In genomic region chr12:84202561-84202960, GRCm38 (mm10) we compare ENCODE assay signal across 12 mouse cellular contexts. TPM values are rescaled to one million over a fixed set of nuclear protein-coding genes. Genes with fewer than 3 reads are reported as not detected.
A peak's percentile ranks its signal among the peaks of the same experiment; 100 is the strongest.
DNase-seq lines count a peak whose midpoint lies in the region; ATAC-seq and TF ChIP-seq lines count a peak whose summit lies in the region.
"Had no signal": no experiment of that assay in that cellular context is flagged by ENCODE, and none has a peak within 500 bp of the region (broad histone marks: within the 10 kb centered on the region; RNA-seq: fewer than 3 reads in every experiment).

No protein-coding gene starts in this region.

- TF ChIP-seq POLR2A in small intestine, adult 2 months (IDR thresholded peaks at IDR 0.05; ENCODE audit: low read depth, low read length): no peak

- no peak overlapping the region for H3K9ac ChIP-seq in limb, embryonic 15.5 days
- no peak overlapping the region for H3K9ac ChIP-seq in intestine, postnatal 0 days (ENCODE audit: low read depth, low read length)
- H3K9ac ChIP-seq: embryonic facial prominence, embryonic 13.5 days; neural tube, embryonic 12.5 days had no signal

- no peaks in the 10 kb centered on the region for H3K9me3 ChIP-seq in limb, embryonic 15.5 days
- no peaks in the 10 kb centered on the region for H3K9me3 ChIP-seq in limb, embryonic 10.5 days (replicated peaks)
- no peaks in the 10 kb centered on the region for H3K9me3 ChIP-seq in G1E (replicated peaks)
- no peaks in the 10 kb centered on the region for H3K9me3 ChIP-seq in intestine, postnatal 0 days (ENCODE audit: control insufficient read depth)
- H3K9me3 ChIP-seq: embryonic facial prominence, embryonic 13.5 days; neural tube, embryonic 12.5 days had no signal

- 0 out of 2 replicates have a peak overlapping the region, but pooled peaks have one; percentile 1 for H3K27ac ChIP-seq in limb, embryonic 15.5 days
- no peak overlapping the region for H3K27ac ChIP-seq in limb, embryonic 10.5 days
- peak overlapping the region; percentile 67; the same call in 1 of the 2 replicates for H3K27ac ChIP-seq in intestine, postnatal 0 days (ENCODE audit: low read depth, low read length)
- H3K27ac ChIP-seq in small intestine, adult 2 months (ENCODE audit: insufficient read depth, low read depth, low read length): peak overlapping the region; percentile 46
- H3K27ac ChIP-seq: embryonic facial prominence, embryonic 13.5 days; neural tube, embryonic 12.5 days had no signal

- ATAC-seq in limb, embryonic 15.5 days (ENCODE audit: insufficient number of reproducible peaks, low FRiP score, low TSS enrichment, low read depth): no peak
- ATAC-seq in G1E (ENCODE audit: extremely low read depth, insufficient number of reproducible peaks, low FRiP score, poor library complexity, severe bottlenecking): no peak
- ATAC-seq in intestine, postnatal 0 days: no peak

- intact Hi-C loops in gastrocnemius, postnatal 14 days (cut with DNase I; ENCODE audit: low total_unique reads): no loop called here

- no peak overlapping the region for H3K4me2 ChIP-seq in limb, embryonic 15.5 days
- H3K4me2 ChIP-seq in intestine, postnatal 0 days (replicated peaks; ENCODE audit: low read depth): no peak overlapping the region
- H3K4me2 ChIP-seq: embryonic facial prominence, embryonic 13.5 days; neural tube, embryonic 12.5 days had no signal

- peaks cover 62% of the 10 kb centered on the region for H3K4me1 ChIP-seq in limb, embryonic 15.5 days
- H3K4me1 ChIP-seq in limb, embryonic 10.5 days: peaks cover 40% of the 10 kb centered on the region
- H3K4me1 ChIP-seq in G1E (ENCODE audit: insufficient read depth, low read depth, low read length): peaks cover 87% of the 10 kb centered on the region
- peaks cover 6% of the 10 kb centered on the region for H3K4me1 ChIP-seq in intestine, postnatal 0 days (replicated peaks; ENCODE audit: control insufficient read depth, insufficient read depth, low read length)
- H3K4me1 ChIP-seq in small intestine, adult 2 months (ENCODE audit: control insufficient read depth, insufficient read depth, insufficient read length, low read length): peaks cover 41% of the 10 kb centered on the region

- DNase-seq in limb, embryonic 10.5 days (ENCODE audit: low spot score): no peak
- DNase-seq in G1E (ENCODE audit: low spot score): no peak
- no peak for DNase-seq in left cerebral cortex, adult 11 months (ENCODE audit: low spot score)
- DNase-seq in kidney, postnatal 4 days: no peak
- DNase-seq in gastrocnemius, postnatal 14 days: no peak
- DNase-seq: heart, postnatal 4 days; right cerebral cortex, postnatal 25 days had no signal

- 71% methylated on average over 10 of the region's 10 CpGs for WGBS in limb, embryonic 15.5 days
- 83% methylated on average over 10 of the region's 10 CpGs for WGBS in limb, embryonic 10.5 days
- 78% methylated on average over 10 of the region's 10 CpGs for WGBS in intestine, postnatal 0 days
- WGBS in small intestine, adult 2 months: 71% methylated on average over 10 of the region's 10 CpGs

- no peak for TF ChIP-seq CTCF in G1E (IDR thresholded peaks at IDR 0.05; ENCODE audit: low read depth, low read length)
- TF ChIP-seq CTCF in intestine, postnatal 0 days (IDR thresholded peaks at IDR 0.05; ENCODE audit: low read depth): no peak
- no peak for TF ChIP-seq CTCF in small intestine, adult 2 months (IDR thresholded peaks at IDR 0.05; ENCODE audit: extremely low read depth, insufficient read length, insufficient replicate concordance, low read depth, low read length)

- H3K27me3 ChIP-seq in limb, embryonic 15.5 days: no peaks in the 10 kb centered on the region
- no peaks in the 10 kb centered on the region for H3K27me3 ChIP-seq in limb, embryonic 10.5 days (ENCODE audit: low read depth, poor library complexity, severe bottlenecking)
- no peaks in the 10 kb centered on the region for H3K27me3 ChIP-seq in G1E (ENCODE audit: insufficient read depth, low read length)
- no peaks in the 10 kb centered on the region for H3K27me3 ChIP-seq in intestine, postnatal 0 days (replicated peaks; ENCODE audit: control insufficient read depth, insufficient read depth, low read length)
- no peaks in the 10 kb centered on the region for H3K27me3 ChIP-seq in small intestine, adult 2 months (ENCODE audit: control insufficient read depth, insufficient read depth, low read length)
- H3K27me3 ChIP-seq: embryonic facial prominence, embryonic 13.5 days; neural tube, embryonic 12.5 days had no signal

- H3K4me3 ChIP-seq in limb, embryonic 15.5 days: no peak overlapping the region
- H3K4me3 ChIP-seq in limb, embryonic 10.5 days: no peak overlapping the region
- H3K4me3 ChIP-seq in G1E (ENCODE audit: low read depth, low read length): peak overlapping the region; percentile 66; the same call in 1 of the 2 replicates
- no peak overlapping the region for H3K4me3 ChIP-seq in intestine, postnatal 0 days (ENCODE audit: low read depth, low read length)
- no peak overlapping the region for H3K4me3 ChIP-seq in small intestine, adult 2 months (ENCODE audit: low read depth, low read length)
- H3K4me3 ChIP-seq: embryonic facial prominence, embryonic 13.5 days; neural tube, embryonic 12.5 days had no signal

- H3K36me3 ChIP-seq in limb, embryonic 15.5 days: no peaks in the 10 kb centered on the region
- no peaks in the 10 kb centered on the region; the same call in 1 of the 2 replicates for H3K36me3 ChIP-seq in limb, embryonic 10.5 days
- peaks cover 63% of the 10 kb centered on the region for H3K36me3 ChIP-seq in G1E (replicated peaks)
- no peaks in the 10 kb centered on the region for H3K36me3 ChIP-seq in intestine, postnatal 0 days (ENCODE audit: control insufficient read depth, insufficient read depth)
- no peaks in the 10 kb centered on the region for H3K36me3 ChIP-seq in small intestine, adult 2 months (ENCODE audit: control insufficient read depth, insufficient read depth, low read length)
- H3K36me3 ChIP-seq: neural tube, embryonic 12.5 days had no signal

RNA-seq across cellular contexts. Expression of gene Elmsan1, which starts 16.1 kb away (rescaled TPM):
- 13.2 and 13.8 TPM in 2 replicates for polyA plus RNA-seq in limb, embryonic 15.5 days (2015; fragmentation: Nextera tagmentation; extraction: Ambion mirVana)
- 9.2 and 10.7 TPM in 2 replicates for polyA plus RNA-seq in limb, embryonic 10.5 days (2016; fragmentation: Nextera tagmentation; extraction: Ambion mirVana)
- total RNA-seq in G1E (2014; fragmentation: Nextera tagmentation): 66.7 and 72.7 TPM in 2 replicates
- total RNA-seq in G1E (2017): 21.0 and 21.4 TPM in 2 replicates
- polyA plus RNA-seq in G1E (2012): 125 and 140 TPM in 2 replicates
- 4.4 and 4.9 TPM in 2 replicates for polyA plus RNA-seq in intestine, postnatal 0 days (2015; fragmentation: Nextera tagmentation; extraction: Ambion mirVana)
- polyA plus RNA-seq in small intestine, adult 2 months (2012; rRNA removed): 8.9 and 25.9 TPM in 2 replicates
- 10 to 100 TPM; 10.8 to 11.2 TPM for total RNA-seq in gastrocnemius, postnatal 14 days (2021)

RNA-seq across cellular contexts. Expression of gene Pnma1, which starts 54.3 kb away (rescaled TPM):
- 0.78 and 0.93 TPM in 2 replicates for polyA plus RNA-seq in limb, embryonic 15.5 days (2015; fragmentation: Nextera tagmentation; extraction: Ambion mirVana)
- polyA plus RNA-seq in limb, embryonic 10.5 days (2016; fragmentation: Nextera tagmentation; extraction: Ambion mirVana): 1.2 TPM in 2 replicates
- 0.58 and 0.83 TPM in 2 replicates for total RNA-seq in G1E (2014; fragmentation: Nextera tagmentation)
- total RNA-seq in G1E (2017): 0.76 and 1.5 TPM in 2 replicates
- polyA plus RNA-seq in G1E (2012): 0.14 TPM in 2 replicates
- 0.30 and 0.43 TPM in 2 replicates for polyA plus RNA-seq in intestine, postnatal 0 days (2015; fragmentation: Nextera tagmentation; extraction: Ambion mirVana)
- 0.10 and 0.33 TPM in 2 replicates for polyA plus RNA-seq in small intestine, adult 2 months (2012; rRNA removed)
- under 1 TPM; 0.23 to 0.24 TPM for total RNA-seq in gastrocnemius, postnatal 14 days (2021)
